Mouse (Mus musculus) brain, embryonic 18.5 days (tissue): ENCODE data around the gene S100a9.

Source experiments
- DNase-seq: peaks from one replicate; pipeline ENCODE4 v3.0.0-alpha.2; 2012; ENCODE audit warnings: low read depth, low spot score

S100a9 gene

DNA sequence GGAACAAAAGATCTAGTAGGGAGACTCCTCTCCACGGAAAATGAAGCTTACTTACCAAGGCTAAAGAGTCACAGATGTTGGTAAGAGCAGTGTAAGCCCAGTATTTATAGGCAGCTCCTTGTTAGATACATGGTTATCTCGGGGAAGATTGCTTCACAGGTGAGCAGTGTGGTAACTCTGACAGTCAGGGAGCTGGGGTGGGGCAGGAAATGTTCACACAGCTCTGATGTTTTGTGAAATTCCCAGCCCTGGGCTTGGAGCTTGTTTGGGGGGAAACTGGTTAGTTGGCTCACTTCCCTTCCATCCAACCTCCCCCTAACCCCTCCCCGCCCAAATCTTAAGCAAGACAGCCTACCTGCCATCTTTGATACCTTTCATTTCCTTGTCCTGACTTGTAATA is at the start of gene S100a9:
Gene S100a9 (minus strand): TSS at position 109 of the 400 bp plus-strand sequence.
- no peak for DNase-seq

- no peak for DNase-seq
Measured at GRCm38 (mm10) chr3:90726606-90727005, 31.1 kb upstream of the S100a9 start, which contains the start of gene Pglyrp4. Gene Pglyrp4 (plus strand): TSS chr3:90726906.

- peak; percentile 1 for DNase-seq
Measured at GRCm38 (mm10) chr3:90709591-90710460, 14.3 kb upstream of the S100a9 start.

DNA sequence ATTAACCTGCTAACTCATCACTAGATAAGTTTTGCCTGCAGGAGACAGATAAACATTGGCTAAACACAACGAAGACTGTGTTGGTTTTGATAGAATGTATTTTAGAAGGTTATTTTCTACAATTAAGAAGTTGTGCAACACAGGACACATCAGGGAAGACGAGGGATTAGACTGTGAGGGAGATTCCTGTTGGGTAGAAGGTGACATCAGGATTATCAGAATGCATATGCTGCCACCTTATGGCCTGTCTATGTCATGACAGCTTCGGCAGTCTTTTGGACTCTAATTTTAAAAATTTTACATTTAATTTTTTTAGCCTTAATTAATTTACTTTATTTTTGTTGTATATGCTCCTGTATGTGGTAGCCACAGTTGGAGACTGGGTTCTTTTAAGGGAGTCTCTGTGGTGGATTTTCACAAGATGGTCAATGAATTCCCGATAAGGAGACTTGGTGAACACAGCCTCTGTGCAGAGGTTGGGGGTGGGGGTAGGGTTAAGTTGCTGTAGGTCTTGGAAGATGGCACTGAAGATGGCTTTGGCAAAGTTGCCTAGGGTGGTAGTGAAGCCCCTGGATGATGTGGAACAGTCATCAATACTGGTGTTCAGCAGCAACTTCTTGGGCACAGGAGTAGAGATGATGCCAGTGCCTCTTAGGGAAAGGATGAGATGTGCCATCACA is 13.1 kb upstream of the S100a9 start:
- DNase-seq, result peak; percentile 0

DNA sequence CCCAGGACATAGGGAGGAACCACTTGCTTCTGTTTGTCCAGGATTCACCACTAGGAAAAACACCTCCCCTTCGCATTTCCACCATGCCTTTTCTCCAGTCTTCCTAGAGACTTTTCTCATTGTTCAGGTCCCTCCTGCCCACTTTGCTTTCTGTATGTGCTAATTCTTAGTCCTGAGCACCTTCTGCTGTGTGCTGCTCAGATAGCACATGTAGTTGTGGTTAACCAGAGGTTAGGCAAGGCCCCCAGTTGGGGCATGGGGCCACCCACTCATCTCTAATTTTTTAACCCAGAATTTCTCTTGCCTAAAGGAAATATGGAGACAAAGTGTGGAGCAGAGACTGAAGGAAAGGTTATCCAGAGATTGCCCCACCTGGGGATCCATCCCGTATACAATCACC is 6.7 kb upstream of the S100a9 start:
- DNase-seq, result no peak

GRCm38 (mm10) chr3:90693496-90693895 is 2.0 kb downstream of the S100a9 start:
- no peak for DNase-seq

- no peak for DNase-seq
Measured at GRCm38 (mm10) chr3:90686835-90687234, 8.7 kb downstream of the S100a9 start.

DNA sequence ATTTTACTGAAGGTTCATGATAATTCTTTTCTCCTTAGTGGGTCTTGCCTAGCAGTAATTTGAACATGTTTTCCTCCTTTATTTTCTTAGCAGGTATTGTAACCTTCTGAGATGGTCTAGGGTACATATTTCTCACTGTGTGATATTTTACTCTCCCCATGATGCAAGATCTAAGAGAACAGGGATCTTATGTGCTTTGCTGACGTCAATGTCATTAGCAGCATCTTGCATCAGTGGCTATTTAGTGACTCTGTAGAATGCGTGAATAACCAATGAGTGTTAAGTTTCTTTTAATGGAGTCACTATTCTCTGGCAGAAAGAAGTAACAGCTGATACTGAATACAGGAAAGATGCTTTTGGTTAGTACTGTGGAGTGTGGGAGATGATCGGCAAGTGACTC is 11.6 kb downstream of the S100a9 start:
- DNase-seq, result no peak

GRCm38 (mm10) chr3:90678656-90679055 is 16.9 kb downstream of the S100a9 start:
- no peak for DNase-seq

- no peak for DNase-seq
Measured at GRCm38 (mm10) chr3:90668846-90669245, 26.7 kb downstream of the S100a9 start, which contains the start of gene S100a8. Gene S100a8 (plus strand): TSS chr3:90668978.

GRCm38 (mm10) chr3:90664219-90664618 is 31.3 kb downstream of the S100a9 start:
- DNase-seq, result no peak

GRCm38 (mm10) chr3:90659364-90660044 is 36.0 kb downstream of the S100a9 start:
- DNase-seq, result no peak

DNA sequence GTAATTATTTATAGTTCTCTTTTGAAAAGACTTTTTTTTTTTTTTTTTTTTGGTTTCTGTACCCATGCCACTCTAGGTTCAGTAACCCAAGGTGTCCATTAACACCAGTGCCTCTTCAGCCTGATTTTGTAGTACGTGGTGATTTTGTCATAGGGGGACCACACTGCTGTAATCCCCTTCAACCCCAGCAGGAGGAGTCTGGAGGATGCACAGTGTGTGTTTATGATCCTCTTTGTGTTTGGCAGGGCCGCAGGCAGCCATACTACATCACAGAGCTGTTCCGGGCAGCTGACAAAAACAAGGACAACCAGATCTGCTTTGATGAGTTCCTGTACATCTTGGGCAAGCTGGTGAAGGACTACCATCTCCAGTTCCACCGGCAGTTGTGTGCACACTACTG is 38.1 kb downstream of the S100a9 start:
- no peak for DNase-seq

DNA sequence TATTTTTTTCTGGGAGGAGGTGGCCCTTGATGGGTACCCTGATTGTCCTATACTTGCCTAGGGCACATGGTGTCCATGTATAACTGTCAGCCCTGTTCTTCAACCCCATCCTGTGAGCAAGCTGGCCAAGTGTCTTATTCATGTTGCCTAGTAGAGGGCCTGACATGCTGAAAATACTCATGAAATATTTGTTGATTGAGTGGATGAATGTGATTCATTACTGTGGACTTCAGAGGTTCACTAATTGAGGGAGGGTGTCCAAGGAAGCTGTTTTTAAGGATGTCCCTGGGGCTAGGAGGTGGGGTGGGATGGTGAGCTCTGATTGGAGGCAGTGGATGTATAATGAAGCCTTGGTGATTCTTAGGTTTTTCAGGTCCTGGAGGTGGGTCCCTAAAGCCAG is 41.8 kb downstream of the S100a9 start, which contains the start of gene S100a7a:
Gene S100a7a (plus strand): TSS at position 301 of the 400 bp plus-strand sequence.
- no peak for DNase-seq

- peak; percentile 45 for DNase-seq
Measured at GRCm38 (mm10) chr3:90652878-90653508, 42.5 kb downstream of the S100a9 start.

GRCm38 (mm10) chr3:90649832-90650231 is 45.7 kb downstream of the S100a9 start:
- DNase-seq, result no peak

DNA sequence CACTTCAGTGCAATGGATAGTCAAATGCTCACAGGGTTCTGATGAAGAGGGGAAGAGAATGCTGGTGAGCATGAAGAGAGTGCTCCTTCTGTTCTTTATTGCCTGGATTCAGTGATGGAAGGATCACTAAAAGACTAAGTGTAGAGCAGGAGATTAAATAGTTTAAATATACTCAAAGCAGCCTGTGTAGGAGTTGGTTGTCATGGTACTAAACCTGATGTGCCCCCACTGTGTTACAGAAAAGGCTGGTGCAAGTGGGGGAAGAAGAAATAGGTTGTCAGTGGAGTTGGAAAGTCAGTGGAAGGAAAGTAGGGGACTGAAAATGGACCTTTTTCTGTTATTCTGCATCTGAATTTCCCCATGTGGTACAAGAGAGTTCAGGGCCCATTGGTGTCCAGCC is 46.5 kb downstream of the S100a9 start:
- no peak for DNase-seq

GRCm38 (mm10) chr3:90647291-90647690 is 48.2 kb downstream of the S100a9 start:
- DNase-seq, result no peak

- DNase-seq, result no peak
Measured at GRCm38 (mm10) chr3:90644220-90644619, 51.3 kb downstream of the S100a9 start.
